Mouse (Mus musculus): ENCODE data around the gene Parp4.

Gene Parp4

DNA sequence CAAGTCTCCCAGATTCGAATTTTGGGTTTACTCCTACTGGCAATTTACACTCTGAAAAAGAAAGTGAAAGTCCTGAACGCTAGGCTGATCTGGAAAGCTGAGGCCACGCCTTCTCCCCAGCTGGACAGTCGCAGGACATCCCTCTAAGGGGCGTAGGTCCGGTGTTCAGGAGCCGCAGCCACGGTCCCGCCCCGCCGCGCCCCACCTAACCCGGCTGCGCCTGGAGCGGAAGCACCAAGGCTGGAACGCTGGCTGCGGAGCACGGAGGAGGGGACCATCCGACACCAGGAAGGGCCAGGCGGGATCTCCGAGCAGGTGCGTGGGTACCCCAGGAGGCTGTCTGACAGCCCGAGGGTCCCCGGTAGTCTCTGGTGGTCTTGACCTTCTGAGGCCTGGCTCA is at the start of gene Parp4, which contains the start of gene Cenpj:
TSS of gene Parp4 (plus strand) at position 204 of the 400 bp plus-strand sequence.
TSS of gene Cenpj (minus strand) at position 10 of the 400 bp plus-strand sequence.
- DNase-seq (ENCODE audit: low read depth, low spot score) = peak; percentile 66

DNA sequence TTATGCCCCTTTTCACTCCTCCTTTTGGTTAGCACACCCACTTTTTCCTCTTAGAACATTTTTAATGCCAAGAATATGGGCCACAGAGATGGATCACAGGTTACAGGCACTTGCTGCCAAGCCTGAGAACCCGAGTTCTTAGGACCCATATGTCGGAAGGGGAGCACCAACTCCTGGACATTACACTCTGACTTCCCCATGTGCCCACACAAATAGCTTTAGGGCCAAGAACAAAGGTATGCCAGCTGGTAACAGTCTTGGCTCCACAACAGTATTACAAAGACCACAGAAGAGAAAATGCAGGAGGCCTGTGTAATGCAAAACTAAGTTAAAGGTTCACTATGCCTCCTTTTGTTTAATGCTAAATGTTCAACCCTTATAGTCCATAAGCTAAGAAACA is 44.6 kb upstream of the Parp4 start:
- peak; percentile 13 for DNase-seq (ENCODE audit: low read depth, low spot score)

DNA sequence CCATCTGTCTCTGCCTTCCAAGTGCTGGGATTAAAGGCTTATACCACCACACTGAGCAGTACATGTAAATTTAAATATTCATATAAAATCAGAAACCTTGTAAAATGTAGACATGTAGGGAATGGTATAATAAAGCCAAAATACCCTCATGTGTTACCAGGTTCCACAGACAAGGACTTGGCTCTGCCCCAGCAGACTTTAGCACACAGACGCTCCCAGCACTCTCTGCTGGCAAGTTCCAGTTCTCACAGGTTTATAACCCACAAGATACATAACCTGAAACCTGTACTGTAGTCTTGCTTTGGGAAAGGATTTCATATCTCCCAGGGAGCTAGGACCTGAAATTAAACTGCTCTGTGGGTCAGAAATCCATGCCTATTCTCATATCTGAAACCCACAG is 30.5 kb upstream of the Parp4 start:
- DNase-seq (ENCODE audit: low read depth, low spot score) = no peak

DNA sequence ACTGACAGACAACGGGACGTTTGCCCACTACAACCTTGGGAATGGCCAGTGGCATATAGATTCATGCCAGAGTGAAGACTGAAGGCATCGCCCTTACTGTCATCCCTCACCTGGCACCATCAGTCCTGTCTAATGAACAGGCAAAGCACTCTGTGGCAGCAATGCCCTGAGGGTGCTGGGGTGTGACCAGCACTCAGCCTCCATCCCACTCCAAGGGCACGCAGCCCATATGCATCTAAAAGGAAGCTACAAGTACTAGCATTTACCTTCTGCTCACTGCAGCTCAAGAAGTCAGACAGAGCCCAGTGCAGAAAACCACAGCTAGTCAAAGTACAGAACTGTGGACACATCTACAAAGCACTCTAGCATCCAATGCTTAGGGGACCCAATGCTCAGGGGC is 29.9 kb upstream of the Parp4 start:
- peak; percentile 63 for DNase-seq (ENCODE audit: low read depth, low spot score)

DNA sequence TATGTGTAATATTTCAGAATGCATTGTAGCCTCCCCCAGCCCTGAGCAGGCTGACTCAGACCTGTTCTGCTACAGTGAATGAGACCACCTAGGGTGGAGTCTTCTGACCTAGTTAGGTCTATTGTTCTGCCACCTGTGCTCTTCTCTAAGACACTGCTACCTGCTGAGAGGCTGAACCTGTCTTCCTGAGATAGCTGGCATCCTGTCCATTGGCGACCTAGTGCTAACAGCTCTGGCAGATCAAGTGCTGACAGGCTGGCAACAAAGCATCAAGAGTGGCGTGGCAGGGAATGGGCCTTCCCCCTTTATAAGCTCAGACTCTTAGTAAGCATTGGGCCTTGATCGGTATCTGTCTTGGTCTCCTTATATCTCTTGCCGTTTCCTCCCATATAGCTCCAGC is 24.5 kb upstream of the Parp4 start:
- peak; percentile 67 for DNase-seq (ENCODE audit: low read depth, low spot score)

DNA sequence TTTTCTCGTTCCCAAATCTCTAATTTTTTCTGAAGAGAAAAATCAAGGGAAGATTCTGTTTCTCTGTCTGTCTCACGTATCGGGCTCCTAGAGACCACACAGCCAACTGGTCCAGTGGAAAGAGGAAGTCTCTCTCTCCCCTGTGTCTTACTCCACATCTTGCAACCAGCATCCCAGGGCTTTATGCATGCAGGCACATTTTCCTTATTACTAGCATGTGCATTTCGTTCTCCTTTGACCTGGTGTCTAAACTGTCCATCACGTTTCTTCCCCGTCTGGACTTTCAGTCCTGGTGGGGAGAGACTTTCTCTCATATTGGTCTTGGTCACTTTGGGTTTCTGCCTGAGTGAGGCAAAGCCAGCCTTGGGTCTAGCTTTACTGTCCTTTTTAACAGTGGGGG is 22.5 kb upstream of the Parp4 start:
- DNase-seq (ENCODE audit: low read depth, low spot score) = no peak

DNA sequence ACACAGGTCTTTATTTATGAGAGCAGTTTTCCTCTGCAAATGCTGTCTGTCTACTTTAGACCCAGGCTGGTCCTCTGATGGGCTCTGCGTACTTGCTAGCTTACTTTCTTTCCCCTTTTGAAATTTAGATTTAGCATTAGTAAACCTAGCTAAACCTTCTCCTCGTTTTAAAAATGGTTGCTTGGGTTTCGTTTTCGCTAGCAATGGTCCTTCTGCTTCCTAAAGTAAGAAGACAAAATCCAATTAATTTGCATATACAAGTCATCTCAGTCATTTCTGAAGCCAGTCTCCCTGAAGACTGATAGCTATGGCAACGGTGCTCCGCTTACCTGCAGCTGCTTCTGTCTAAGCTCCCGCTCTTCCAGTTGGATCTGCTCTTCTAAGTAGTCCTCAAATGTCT is 22.1 kb upstream of the Parp4 start:
- DNase-seq (ENCODE audit: low read depth, low spot score) = no peak

DNA sequence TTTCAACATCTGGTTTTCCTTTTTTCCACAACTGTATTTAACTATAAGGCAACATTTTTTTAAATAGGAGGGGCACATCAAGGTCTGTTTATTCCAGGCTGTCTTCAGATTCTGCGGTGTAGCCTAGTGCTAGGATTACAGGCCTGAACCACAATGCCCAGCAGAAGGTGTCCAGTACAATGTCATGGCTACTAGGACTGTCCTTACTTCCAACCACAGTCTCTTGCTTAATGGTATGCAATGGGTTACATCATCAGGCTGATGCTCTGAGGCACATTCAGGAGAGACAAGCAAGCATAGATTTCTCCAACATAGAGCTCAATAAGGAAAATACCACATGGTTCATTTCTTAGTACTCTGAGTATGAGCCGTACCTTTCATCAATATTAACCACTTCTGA is 20.7 kb upstream of the Parp4 start:
- no peak for DNase-seq (ENCODE audit: low read depth, low spot score)

DNA sequence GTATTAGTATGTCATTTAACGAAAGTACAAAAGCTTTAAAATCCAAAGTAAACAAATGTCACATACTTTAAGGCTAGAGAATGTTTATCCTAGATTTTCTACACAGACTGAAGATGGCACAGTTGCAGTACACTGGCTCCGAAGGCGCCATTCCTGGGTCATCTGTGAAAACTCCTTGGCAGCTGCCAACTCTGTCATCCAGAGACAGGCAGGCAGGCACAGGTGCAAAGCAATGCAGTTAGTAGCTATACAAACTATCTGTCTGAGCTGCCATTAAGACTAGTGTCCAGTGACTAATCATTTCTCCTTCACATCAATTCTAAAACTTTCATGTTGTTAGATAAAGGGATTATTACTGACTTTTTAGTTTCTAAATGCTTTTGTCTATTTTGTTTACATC is 16.3 kb upstream of the Parp4 start:
- DNase-seq (ENCODE audit: low read depth, low spot score) = no peak

DNA sequence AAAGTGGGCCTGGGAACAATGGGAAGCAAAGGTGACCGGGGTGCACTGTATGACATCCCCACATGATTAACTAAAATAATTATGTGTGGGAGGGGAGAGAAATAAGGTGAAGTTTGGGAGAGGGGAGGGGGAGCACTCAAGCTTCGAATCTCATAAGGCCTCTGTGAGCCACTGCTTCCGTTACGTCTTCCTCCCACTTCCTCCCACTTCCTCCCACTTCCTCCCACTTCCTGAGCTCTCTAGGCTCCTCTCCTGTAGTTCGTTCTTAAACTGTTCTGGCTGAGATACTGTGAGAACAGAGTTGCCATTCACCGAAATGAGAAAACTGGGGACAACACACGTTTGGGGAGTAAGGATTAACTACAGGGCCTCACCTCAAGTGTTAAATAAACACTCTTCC is 7.9 kb upstream of the Parp4 start:
- no peak for DNase-seq (ENCODE audit: low read depth, low spot score)

DNA sequence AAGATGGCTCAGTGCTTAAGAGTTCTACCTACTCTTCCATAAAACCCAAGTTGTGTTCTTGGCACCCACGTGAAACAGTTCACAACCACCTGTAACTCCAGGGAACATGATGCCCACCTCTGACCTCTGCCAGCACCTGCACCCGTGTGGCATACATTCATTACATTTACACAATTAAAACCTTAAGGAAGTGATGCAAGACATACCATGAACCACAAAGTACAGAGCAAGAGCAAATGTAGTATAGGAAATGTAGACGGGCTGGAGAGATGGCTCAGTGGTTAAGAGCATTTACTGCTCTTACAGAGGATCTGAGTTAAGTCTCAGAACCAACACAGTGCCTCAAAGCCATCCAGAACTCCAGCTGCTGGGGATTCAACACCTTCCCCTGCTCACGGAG is 6.4 kb upstream of the Parp4 start:
- DNase-seq (ENCODE audit: low read depth, low spot score) = no peak

DNA sequence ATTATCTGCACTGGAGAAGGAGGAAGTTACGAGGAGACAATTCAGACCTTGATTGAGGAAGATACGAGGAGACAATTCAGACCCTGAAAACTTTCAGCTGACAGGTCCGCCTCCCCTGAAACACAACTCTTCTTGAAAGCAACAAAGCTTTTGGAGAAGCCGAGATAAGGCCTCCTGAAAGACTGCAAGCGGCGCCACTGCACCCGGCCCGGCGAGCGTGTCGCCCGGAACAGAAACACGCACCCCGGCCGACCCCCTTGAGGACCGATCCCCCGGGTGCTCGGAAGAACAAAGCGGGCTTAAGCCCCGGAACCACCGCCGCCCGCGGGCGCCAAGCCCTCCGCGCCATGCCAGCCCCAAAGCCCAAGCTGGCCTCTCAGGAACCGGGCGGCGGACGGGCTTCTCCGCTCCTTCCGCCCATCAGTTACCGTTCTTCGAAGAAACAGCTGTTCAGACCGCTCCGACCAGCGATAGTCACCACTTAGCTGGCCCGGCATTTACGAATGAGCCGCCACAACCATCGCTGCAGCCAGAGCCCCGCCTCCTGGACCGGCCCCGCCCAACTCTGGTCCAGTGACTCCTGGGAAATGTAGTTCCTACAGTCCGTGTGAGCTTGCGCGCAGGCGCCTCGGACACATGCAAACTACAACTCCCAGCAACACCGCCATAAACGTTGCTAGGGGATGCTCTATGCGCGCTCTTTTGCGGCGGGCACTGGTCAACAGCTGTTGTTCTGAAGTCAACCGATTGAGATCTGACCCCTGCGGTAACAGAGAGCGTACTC is 3.9 kb upstream of the Parp4 start:
- peak; percentile 98 for DNase-seq (ENCODE audit: low read depth, low spot score)

DNA sequence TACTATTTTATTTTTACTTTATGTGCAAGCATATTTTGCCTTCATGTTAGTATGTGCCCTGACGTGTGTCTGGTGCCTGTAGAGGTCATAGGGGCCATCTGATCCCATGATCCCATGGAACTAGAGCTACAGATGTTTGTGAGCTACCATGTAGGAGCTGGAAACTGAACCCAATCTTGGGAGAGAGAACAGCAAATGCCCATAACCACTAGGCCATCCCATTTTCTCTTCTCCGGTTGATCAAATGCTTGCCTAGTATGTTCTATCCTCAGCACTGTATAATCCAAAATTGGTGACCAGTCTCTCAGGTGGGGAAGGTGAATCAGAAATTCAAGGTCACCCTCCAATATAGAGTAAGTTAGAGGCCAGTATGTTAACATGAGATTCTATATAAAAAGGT is 2.9 kb upstream of the Parp4 start:
- DNase-seq (ENCODE audit: low read depth, low spot score) = no peak

DNA sequence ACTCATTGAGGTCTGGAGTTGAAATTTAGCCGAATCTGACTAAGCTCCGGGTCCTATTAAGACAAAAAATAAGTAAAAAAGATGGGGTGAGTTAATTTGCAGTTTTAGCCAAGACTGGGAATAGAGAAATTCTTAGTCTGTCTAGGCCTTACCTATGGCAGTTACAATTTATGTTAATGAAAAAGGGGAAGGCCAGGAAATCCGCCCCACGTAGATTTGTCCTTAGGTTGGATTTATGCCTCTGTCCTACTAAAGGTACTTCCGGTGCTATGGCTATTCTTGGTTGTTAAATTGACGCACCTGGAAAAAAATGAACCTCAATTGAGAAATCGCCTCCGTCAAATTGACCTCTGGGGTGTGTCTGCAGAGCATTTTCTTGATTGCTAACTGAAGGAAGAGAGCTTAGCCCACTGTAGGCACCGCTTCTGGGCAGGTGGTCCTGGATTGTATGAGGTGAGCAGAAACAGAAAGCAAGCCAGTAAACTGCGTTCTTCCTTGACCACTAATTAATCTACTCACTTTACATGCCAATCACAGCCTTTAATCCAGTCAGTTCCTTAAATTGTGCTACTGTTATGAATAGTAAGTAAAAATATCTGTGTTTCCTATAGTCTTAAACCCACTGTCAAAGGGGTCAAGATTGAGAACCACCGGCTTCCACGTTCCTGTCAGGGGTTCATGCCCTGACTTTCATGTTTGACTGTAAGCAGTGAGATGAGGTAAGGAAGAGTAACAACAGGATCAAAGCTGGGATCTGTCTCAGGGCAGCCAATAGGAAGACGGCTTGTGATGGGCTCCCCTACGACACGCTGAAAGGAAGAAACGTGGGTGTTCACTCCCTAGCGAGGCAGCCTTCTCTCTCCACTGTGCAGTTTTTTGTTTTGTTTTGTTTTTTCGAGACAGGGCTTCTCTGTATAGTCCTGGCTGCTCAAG is 816 bp downstream of the Parp4 start:
- DNase-seq (ENCODE audit: low read depth, low spot score) = peak; percentile 11

DNA sequence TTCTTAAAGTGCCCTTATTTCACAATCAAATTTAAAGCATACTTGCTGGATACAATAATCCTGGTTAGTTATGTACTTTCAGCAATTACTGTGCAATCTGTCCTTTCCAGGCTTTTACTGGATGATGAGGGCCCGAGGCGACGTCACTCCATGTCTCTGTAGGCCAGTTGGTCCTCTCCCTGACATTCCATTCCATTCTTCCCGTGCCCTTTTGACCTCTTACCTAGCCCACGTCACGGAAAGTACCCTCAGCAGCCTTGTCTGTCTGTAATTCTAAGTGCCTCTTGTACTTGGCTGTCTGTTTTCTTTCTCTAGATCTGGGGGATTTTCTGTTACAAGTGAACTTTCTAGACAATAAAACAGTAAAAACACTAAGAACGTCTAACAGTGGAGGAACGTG is 3.6 kb downstream of the Parp4 start:
- peak; percentile 31 for DNase-seq (ENCODE audit: low read depth, low spot score)

DNA sequence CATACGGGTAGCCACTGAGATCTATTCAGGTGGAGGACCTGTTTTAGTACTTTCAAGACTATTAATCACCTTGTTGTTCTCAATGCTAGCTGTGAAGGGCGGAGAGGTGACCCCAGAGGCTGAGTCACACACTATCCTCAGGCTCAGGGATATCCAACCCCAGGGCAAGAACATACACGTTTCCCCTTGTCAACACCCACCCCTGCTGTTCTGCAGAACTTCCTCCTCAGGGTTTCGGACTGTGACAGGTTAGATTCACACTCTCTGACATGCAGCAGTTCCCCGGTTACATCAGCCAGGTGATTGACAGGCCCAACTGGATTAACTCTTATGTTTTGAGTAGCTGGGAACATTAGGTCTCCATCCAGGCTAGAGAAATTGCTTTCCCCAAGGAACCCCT is 5.7 kb downstream of the Parp4 start:
- no peak for DNase-seq (ENCODE audit: low read depth, low spot score)

DNA sequence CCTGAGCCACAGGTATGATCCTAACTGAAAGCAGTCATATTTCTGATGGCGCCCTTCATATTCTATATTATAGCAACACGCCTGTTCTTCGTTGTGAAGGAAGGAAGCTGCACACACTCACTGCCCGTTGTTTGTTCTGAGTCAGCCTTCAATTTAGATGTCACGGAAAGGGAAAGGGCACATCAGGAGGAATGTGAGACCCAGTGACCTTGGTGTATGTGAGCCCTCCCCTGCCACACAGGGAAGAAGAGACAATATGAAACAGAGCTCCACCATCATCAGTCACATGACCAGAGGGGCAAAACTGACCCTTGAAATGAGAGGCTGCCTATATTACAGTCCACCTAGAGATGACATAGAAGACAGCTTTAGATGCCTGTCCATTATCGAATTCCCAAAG is 6.9 kb downstream of the Parp4 start:
- DNase-seq (ENCODE audit: low read depth, low spot score) = no peak

DNA sequence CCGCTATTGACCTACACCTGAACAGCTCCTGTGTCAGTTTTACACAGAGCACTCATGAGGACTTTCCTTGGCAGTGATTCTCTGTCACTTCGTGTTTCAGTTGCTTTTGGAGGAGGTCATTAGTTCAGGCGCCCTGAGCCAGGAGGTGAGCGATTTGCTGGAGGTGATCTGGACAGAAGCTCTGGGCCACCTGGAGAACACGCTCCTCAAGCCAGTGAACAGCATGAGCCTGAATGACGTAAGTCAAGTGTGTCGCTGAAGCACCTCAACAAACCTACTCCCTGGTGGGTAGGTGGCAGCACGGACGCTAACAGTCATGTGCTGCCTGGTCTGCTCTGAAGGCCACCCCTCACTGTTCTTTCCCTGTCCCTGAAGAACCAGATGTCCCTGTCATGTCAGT is 16.8 kb downstream of the Parp4 start:
- no peak for DNase-seq (ENCODE audit: low read depth, low spot score)

DNA sequence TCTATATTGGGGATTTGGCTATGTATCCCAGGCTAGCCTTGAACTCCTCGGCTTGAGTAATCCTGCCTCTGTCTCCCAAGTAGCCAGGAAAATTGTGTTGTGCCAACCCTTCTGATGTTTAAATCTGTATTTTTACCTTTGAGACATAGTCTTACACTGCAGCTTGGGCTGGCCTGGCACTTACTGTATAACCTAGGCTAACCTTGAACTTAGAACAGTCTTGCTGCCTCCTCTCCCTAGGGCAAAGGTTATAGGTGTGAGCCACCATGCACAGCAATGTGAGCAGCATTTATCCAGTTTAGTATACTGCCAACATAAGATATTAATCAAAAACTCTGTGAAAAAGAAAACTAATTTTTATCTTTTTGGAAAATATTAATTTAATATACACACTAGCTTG is 19.4 kb downstream of the Parp4 start:
- no peak for DNase-seq (ENCODE audit: low read depth, low spot score)

DNA sequence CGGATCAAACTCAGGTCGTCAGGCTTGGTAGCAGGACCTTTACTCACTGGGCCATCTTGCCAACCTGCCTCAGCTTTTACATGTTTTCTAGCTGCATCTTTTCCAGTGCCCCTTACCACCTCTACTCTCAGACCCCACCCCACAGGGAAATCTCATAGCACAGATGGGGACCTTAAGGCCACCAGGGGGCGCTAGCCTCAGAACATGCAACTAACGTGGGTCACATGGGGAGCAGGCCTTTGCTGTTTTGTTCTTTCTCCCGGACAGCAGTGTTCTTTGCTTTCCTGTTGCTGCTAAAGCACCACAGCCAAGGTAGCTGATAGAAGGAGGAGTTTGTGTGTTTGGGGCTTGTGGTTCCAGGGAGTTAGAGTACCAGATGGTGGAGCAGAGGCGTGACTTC is 23.3 kb downstream of the Parp4 start:
- DNase-seq (ENCODE audit: low read depth, low spot score) = peak; percentile 87

DNA sequence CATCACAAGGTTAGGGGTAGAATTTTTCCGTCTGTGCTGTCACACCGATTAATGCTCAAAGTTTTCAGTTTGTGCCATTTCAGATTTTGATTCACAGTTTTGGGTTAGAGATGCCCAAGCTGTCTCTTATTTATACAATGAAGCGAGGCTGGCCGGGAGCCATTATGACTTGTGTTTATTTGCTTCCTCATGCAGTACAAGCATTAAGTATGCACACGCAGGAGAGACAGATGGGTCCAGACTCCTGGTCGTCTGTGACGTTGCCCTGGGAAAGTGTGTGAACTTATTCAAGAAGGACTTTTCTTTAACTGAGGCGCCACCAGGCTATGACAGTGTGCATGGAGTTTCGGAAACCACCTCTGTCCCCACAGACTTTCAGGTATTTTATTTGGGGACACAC is 26.6 kb downstream of the Parp4 start:
- DNase-seq (ENCODE audit: low read depth, low spot score) = no peak

DNA sequence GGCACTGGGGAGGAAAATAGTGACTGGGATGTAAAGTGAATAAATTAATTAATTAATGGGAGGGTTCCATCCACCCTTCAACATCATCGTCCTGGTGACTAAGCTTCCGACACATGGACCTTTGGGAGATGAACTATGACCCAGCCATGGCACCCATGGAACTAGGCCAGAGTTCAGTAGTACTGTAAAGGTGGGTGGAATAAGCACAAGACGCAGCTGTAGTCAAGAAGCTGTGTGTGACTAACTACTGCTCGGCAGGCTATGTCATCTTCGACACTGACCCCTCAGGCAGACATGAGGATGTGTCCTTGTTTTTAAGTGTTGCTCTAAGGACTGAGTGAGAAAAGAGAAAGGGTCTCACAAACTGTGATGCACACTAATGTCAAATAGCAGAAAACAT is 29.0 kb downstream of the Parp4 start:
- no peak for DNase-seq (ENCODE audit: low read depth, low spot score)

DNA sequence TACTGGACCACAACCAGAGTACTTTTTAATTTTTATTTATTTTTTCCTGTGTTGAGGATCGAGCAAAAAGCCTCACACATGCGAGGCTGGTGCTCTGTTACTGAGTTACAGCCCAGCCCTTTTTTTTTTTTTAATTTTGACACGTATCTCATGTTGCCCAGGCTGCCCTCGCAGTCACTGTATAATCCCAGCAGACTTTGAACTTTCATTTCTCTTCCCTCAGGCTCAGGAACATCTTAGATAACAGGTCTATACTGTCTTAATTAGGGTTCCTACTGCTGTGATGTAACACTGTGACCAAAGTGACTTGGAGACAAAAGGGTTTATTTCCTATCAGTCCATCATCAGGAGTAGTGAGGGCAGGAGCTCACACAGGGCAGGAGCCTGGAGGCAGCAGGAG is 29.7 kb downstream of the Parp4 start:
- DNase-seq (ENCODE audit: low read depth, low spot score) = no peak

All from ES-CJ7 (cell line).